Mouse (Mus musculus) thymus, adult 2 months (tissue): ENCODE measurements around the gene Ccz1. TPM values are rescaled to one million over a fixed set of nuclear protein-coding genes. Genes with fewer than 3 reads are reported as not detected.
"Not testable (repeated sequence)": the region's sequence is repeated elsewhere in the genome, so short reads cannot be mapped to it uniquely, and the experiment has no call there.

Experiments
- DNase-seq: peaks from one replicate; pipeline ENCODE4 v3.0.0; 2021
- H3K27ac ChIP-seq: fragments of 200-500 bp; 2 replicates; pipeline ENCODE4 v1.5.1; 2012; ENCODE audit warnings: low read length, control low read depth; ENCODE audit not compliant: control insufficient read depth, insufficient read depth
- H3K27me3 ChIP-seq: fragments of 200-500 bp; 2 replicates; pipeline ENCODE4 v1.6.1; 2012; ENCODE audit warnings: mild to moderate bottlenecking, low read length, moderate library complexity, mixed read lengths; ENCODE audit not compliant: control insufficient read depth, insufficient read depth
- H3K36me3 ChIP-seq: fragments of 200-500 bp; 2 replicates; pipeline ENCODE4 v1.6.1; 2012; ENCODE audit warnings: mild to moderate bottlenecking, low read length, moderate library complexity; ENCODE audit not compliant: control insufficient read depth, insufficient read depth
- H3K4me1 ChIP-seq: fragments of 200-500 bp; replicated peaks from 2 replicates; pipeline ENCODE4 v1.6.1; 2012; ENCODE audit warnings: low read length; ENCODE audit not compliant: control insufficient read depth, insufficient read depth
- H3K4me3 ChIP-seq: fragments of 200-500 bp; 2 replicates; pipeline ENCODE4 v1.5.1; 2012; ENCODE audit warnings: mild to moderate bottlenecking, low read length, control low read depth, moderate library complexity; ENCODE audit not compliant: control insufficient read depth, insufficient read depth
- CTCF ChIP-seq: fragments of 200-500 bp; IDR thresholded peaks from 2 replicates; pipeline ENCODE4 v1.5.1; 2012; ENCODE audit warnings: mild to moderate bottlenecking, control low read depth, low read length, moderate library complexity, borderline replicate concordance; ENCODE audit not compliant: control insufficient read depth, poor library complexity, insufficient read depth; ENCODE audit errors: extremely low read depth
- POLR2A ChIP-seq: fragments of 200-500 bp; IDR thresholded peaks from 2 replicates; pipeline ENCODE4 v1.6.1; 2012; ENCODE audit warnings: mild to moderate bottlenecking, low read length, control low read depth, moderate library complexity; ENCODE audit not compliant: control insufficient read depth, poor library complexity, insufficient read depth; ENCODE audit errors: extremely low read depth
- WGBS: fragments of 180-500 bp; shearing (Covaris S2); methylation state at CpG from one replicate; pipeline ENCODE4 v1.1.7; 2018; 5-methylcytosine and 5-hydroxymethylcytosine counted together
- polyA plus RNA-seq: library from polyadenylated mRNA; depleted of rRNA; stranded (reverse); fragments of >200 nt; gene quantifications from 2 replicates; pipeline ENCODE4 v1.2.3, GENCODE M21; 2012

Gene Ccz1
- polyA plus RNA-seq, 1 experiment = 15.4 TPM

DNA sequence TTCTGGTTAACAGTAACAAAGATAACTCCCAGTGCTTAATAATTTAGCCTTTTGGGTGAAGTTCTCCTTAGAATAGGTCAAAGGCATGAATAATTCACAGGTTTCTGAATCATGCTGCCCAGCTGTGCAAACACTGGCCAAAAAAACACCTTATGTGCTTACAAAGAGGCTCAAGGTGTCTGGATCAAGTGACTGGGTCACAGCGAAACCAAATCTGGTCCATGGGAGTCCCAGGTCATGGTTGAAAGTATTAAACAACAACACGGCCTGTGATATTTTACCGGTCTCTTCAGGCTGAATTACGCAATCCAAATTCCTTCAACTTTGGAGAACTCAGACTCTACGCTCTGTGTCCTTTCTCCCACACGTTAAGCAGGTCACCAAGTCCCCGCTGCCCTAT lies 17.8 kb upstream of the Ccz1 start:
- TF ChIP-seq CTCF (no peak), POLR2A (no peak)
- no peaks in the 10 kb centered on the region for H3K36me3 ChIP-seq
- 90% methylated on average over 7 of the region's 7 CpGs for WGBS
- H3K27me3 ChIP-seq = no peaks in the 10 kb centered on the region
- H3K27ac ChIP-seq = no peak overlapping the region
- no peaks in the 10 kb centered on the region for H3K4me1 ChIP-seq
- no peak for DNase-seq
- no peak overlapping the region for H3K4me3 ChIP-seq

DNA sequence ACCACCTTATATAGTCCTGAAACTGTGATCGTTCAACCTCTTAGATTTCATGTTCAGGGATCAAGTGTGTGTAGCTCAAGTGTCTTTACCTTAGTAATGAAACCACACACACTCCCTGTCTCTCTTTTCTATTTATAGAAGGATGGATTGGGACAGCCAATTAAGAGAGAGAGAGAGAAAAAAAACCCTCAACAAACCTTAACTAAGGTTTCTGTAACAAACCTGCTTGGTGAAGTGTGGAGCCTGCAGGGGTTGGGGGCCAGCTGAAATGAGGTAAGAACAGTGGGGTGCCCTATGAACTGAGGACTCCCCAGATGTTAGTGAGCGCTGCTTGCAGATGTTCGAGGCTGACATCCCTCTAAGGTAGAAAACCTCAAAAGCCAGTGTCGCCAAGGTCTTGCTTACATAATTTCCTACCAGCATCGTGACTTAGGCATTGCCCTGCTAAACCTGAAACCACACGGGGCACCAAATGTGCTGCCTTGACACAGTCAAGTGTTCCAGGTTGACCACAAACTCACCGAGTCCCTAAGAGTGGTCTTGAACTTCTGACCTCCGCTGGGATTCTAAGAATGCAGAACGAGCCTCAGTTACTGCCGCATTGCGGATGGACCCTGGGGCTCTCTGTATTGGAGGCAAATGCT lies 12.1 kb upstream of the Ccz1 start, which contains the start of gene Ocm:
Gene Ocm, minus strand, starts transcription at position 51 of the 644 bp plus-strand sequence.
- Histone ChIP-seq H3K27ac (no peak within 1 kb of the TSS), H3K36me3 (no peaks in the 10 kb centered on the region), H3K4me3 (no peak within 1 kb of the TSS), H3K4me1 (no peaks in the 10 kb centered on the region), H3K27me3 (no peaks in the 10 kb centered on the region)
- WGBS = 10% methylated on average over 11 of the region's 11 CpGs
- DNase-seq = no peak
- no peak for TF ChIP-seq CTCF
- TF ChIP-seq POLR2A = no peak

- no peaks in the 10 kb centered on the region for H3K27me3 ChIP-seq
- no peaks in the 10 kb centered on the region for H3K4me1 ChIP-seq
- no peak overlapping the region for H3K4me3 ChIP-seq
- DNase-seq = no peak
- 92% methylated on average over 9 of the region's 9 CpGs for WGBS
- no peak overlapping the region for H3K27ac ChIP-seq
- H3K36me3 ChIP-seq = peaks cover 17% of the 10 kb centered on the region
- TF ChIP-seq CTCF (no peak), POLR2A (no peak)
Measured at GRCm38 (mm10) chr5:144015845-144016244, 1.2 kb upstream of the Ccz1 start.

DNA sequence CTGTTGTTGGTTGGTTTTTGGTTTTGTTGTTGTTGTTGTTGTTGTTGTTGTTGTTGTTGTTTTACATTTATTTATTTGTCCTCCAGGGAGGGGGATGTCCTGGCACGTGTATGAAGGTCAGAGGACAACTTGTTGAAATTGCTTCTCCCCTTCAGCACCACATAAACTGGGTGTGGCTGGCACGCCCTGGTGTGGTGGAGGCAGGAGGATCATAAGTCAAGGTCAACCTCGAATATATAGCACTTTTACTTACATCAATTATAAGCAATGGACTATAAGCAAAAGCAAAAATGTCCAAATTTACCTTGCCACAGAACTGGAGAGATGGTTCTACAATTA lies 604 bp upstream of the Ccz1 start:
- H3K4me3 ChIP-seq = no peak overlapping the region
- no peak overlapping the region for H3K27ac ChIP-seq

DNA sequence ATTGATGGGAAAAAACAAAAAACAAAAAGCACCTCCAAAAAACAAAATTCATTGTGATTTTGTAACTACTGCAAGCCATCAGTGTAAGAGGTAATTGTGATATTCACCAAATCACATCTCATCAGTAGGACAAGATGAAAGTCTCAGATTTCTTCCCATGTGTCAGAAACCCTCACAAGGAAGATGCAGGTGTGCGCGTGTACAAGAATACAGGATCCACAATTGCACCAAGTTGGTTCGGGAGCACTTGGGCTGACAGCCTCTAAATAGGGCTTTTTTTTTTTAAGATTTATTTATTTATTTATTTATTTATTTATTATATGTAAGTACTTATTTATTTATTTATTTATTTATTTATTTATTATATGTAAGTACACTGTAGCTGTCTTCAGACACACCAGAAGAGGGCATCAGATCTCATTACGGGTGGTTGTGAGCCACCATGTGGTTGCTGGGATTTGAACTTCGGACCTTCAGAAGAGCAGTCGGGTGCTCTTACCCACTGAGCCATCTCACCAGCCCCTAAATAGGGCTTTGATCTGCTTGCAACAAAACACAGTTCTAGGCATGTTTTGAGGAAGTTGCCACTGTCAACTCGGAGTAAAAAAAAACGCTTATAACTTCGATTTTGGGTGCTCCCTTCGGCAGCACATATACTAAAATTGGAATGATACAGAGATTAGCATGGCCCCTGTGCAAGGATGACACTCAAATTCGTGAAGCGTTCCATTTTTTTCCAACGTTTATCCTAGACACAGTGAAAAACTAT lies 1.1 kb downstream of the Ccz1 start:
- peaks cover 37% of the 10 kb centered on the region for H3K36me3 ChIP-seq
- WGBS = 28% methylated on average over 13 of the region's 13 CpGs
- not testable (repeated sequence) for H3K27me3 ChIP-seq, DNase-seq, H3K27ac ChIP-seq, H3K4me1 ChIP-seq, H3K4me3 ChIP-seq

More for the DNA sequence above, 604 bp upstream of the Ccz1 start:
- no peak for TF ChIP-seq POLR2A
- no peak for DNase-seq
- Histone ChIP-seq H3K4me1 (no peaks in the 10 kb centered on the region), H3K36me3 (peaks cover 22% of the 10 kb centered on the region), H3K27me3 (no peaks in the 10 kb centered on the region)
- 80% methylated on average over 3 of the region's 3 CpGs for WGBS

DNA sequence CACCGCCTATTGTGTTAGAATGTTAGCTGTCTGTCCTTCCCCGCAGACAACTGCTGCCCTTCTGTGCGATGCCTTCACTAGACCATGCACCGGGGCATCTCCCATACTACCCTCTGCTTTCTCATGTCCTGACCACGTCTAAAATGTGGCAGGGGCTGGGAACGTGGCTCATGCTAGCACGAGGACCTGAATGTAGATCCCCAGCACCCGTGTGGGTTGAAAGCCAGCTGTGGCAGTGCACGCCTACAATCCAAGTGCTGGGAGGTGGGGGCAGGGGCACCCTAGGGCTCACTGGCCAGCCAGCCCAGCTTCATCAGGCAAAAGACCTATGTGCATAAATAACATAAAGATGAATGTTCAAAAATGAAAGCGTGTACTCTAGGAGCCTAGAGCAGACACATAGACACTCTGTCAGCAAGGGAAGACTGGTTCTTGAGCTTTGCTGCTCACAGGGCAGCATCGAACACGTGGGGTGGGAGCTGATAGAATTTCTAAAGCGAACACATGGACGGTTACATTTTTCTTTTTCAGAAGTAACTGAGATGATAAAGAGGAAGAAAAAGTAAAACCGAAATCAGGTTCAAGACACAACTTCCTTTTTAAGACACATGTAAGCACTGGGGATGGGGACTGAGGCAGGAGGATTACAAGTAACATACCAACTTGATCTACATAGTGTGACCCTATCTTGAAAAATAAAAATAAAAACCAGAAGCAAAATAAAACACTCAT lies 12.1 kb downstream of the Ccz1 start:
- no peak for DNase-seq
- Histone ChIP-seq H3K27ac (no peak overlapping the region), H3K4me1 (no peaks in the 10 kb centered on the region), H3K4me3 (no peak overlapping the region), H3K27me3 (no peaks in the 10 kb centered on the region), H3K36me3 (peaks cover 51% of the 10 kb centered on the region)
- WGBS = 71% methylated on average over 15 of the region's 15 CpGs
- TF ChIP-seq CTCF = no peak
- TF ChIP-seq POLR2A = no peak
